Mouse (Mus musculus): ENCODE results near the gene Exoc3l.
A peak's percentile ranks its signal among the peaks of the same experiment; 100 is the strongest.
"Not testable (repeated sequence)": the region's sequence is repeated elsewhere in the genome, so short reads cannot be mapped to it uniquely, and the experiment has no call there.

Exoc3l gene

GRCm38 (mm10) chr8:105291364-105291763, 4.5 kb downstream of the Exoc3l start:
- not testable (repeated sequence) for H3K36me3 ChIP-seq (ENCODE audit: control insufficient read depth, insufficient read depth, low read length, poor library complexity, severe bottlenecking); DNase-seq (ENCODE audit: low read depth, low spot score)

GRCm38 (mm10) chr8:105290554-105291314, 5.2 kb downstream of the Exoc3l start:
- peak; percentile 94 for DNase-seq (ENCODE audit: low read depth, low spot score)
- H3K27me3 ChIP-seq (ENCODE audit: control insufficient read depth, insufficient read depth, low read length, poor library complexity, severe bottlenecking) = no peaks in the 10 kb centered on the region
- H3K36me3 ChIP-seq (ENCODE audit: control insufficient read depth, insufficient read depth, low read length, poor library complexity, severe bottlenecking) = no peaks in the 10 kb centered on the region

More at GRCm38 (mm10) chr8:105291364-105291763, 4.5 kb downstream of the Exoc3l start:
- H3K27me3 ChIP-seq (ENCODE audit: control insufficient read depth, insufficient read depth, low read length, poor library complexity, severe bottlenecking) = not testable (repeated sequence)

- Histone ChIP-seq H3K36me3 (ENCODE audit: control insufficient read depth, insufficient read depth, low read length, poor library complexity, severe bottlenecking) (no peaks in the 10 kb centered on the region), H3K27me3 (ENCODE audit: control insufficient read depth, insufficient read depth, low read length, poor library complexity, severe bottlenecking) (no peaks in the 10 kb centered on the region)
- peak; percentile 59 for DNase-seq (ENCODE audit: low read depth, low spot score)
These were observed 6.0 kb downstream of the Exoc3l start, which contains the start of gene 4931428F04Rik for GRCm38 (mm10) chr8:105289805-105290460. Gene 4931428F04Rik, minus strand, starts transcription at chr8:105289864.

- H3K27me3 ChIP-seq (ENCODE audit: control insufficient read depth, insufficient read depth, low read length, poor library complexity, severe bottlenecking) = no peaks in the 10 kb centered on the region
- H3K36me3 ChIP-seq (ENCODE audit: control insufficient read depth, insufficient read depth, low read length, poor library complexity, severe bottlenecking) = no peaks in the 10 kb centered on the region
- peak; percentile 98 for DNase-seq (ENCODE audit: low read depth, low spot score)
These were observed 6.8 kb downstream of the Exoc3l start for GRCm38 (mm10) chr8:105288958-105289732.

GRCm38 (mm10) chr8:105288231-105288630, 7.7 kb downstream of the Exoc3l start:
- Histone ChIP-seq H3K36me3 (ENCODE audit: control insufficient read depth, insufficient read depth, low read length, poor library complexity, severe bottlenecking) (no peaks in the 10 kb centered on the region), H3K27me3 (ENCODE audit: control insufficient read depth, insufficient read depth, low read length, poor library complexity, severe bottlenecking) (no peaks in the 10 kb centered on the region)
- no peak for DNase-seq (ENCODE audit: low read depth, low spot score)

GRCm38 (mm10) chr8:105286907-105287306, 9.0 kb downstream of the Exoc3l start:
- Histone ChIP-seq H3K36me3 (ENCODE audit: control insufficient read depth, insufficient read depth, low read length, poor library complexity, severe bottlenecking) (no peaks in the 10 kb centered on the region), H3K27me3 (ENCODE audit: control insufficient read depth, insufficient read depth, low read length, poor library complexity, severe bottlenecking) (no peaks in the 10 kb centered on the region)
- DNase-seq (ENCODE audit: low read depth, low spot score) = no peak

GRCm38 (mm10) chr8:105285514-105285913, 10.4 kb downstream of the Exoc3l start:
- DNase-seq (ENCODE audit: low read depth, low spot score) = no peak
- Histone ChIP-seq H3K36me3 (ENCODE audit: control insufficient read depth, insufficient read depth, low read length, poor library complexity, severe bottlenecking) (no peaks in the 10 kb centered on the region), H3K27me3 (ENCODE audit: control insufficient read depth, insufficient read depth, low read length, poor library complexity, severe bottlenecking) (no peaks in the 10 kb centered on the region)

- Histone ChIP-seq H3K27me3 (ENCODE audit: control insufficient read depth, insufficient read depth, low read length, poor library complexity, severe bottlenecking) (no peaks in the 10 kb centered on the region), H3K36me3 (ENCODE audit: control insufficient read depth, insufficient read depth, low read length, poor library complexity, severe bottlenecking) (no peaks in the 10 kb centered on the region)
- peak; percentile 71 for DNase-seq (ENCODE audit: low read depth, low spot score)
These were observed 12.8 kb downstream of the Exoc3l start for GRCm38 (mm10) chr8:105283074-105283473.

GRCm38 (mm10) chr8:105282239-105282638, 13.7 kb downstream of the Exoc3l start:
- no peaks in the 10 kb centered on the region for H3K27me3 ChIP-seq (ENCODE audit: control insufficient read depth, insufficient read depth, low read length, poor library complexity, severe bottlenecking)
- no peak for DNase-seq (ENCODE audit: low read depth, low spot score)
- no peaks in the 10 kb centered on the region for H3K36me3 ChIP-seq (ENCODE audit: control insufficient read depth, insufficient read depth, low read length, poor library complexity, severe bottlenecking)

- H3K36me3 ChIP-seq (ENCODE audit: control insufficient read depth, insufficient read depth, low read length, poor library complexity, severe bottlenecking) = no peaks in the 10 kb centered on the region
- H3K27me3 ChIP-seq (ENCODE audit: control insufficient read depth, insufficient read depth, low read length, poor library complexity, severe bottlenecking) = no peaks in the 10 kb centered on the region
- DNase-seq (ENCODE audit: low read depth, low spot score) = no peak
These were observed 14.1 kb downstream of the Exoc3l start for GRCm38 (mm10) chr8:105281821-105282220.

- DNase-seq (ENCODE audit: low read depth, low spot score) = no peak
- Histone ChIP-seq H3K36me3 (ENCODE audit: control insufficient read depth, insufficient read depth, low read length, poor library complexity, severe bottlenecking) (no peaks in the 10 kb centered on the region), H3K27me3 (ENCODE audit: control insufficient read depth, insufficient read depth, low read length, poor library complexity, severe bottlenecking) (no peaks in the 10 kb centered on the region)
These were observed 15.3 kb downstream of the Exoc3l start for GRCm38 (mm10) chr8:105280567-105280966.

GRCm38 (mm10) chr8:105278911-105279334, 17.0 kb downstream of the Exoc3l start:
- no peaks in the 10 kb centered on the region for H3K27me3 ChIP-seq (ENCODE audit: control insufficient read depth, insufficient read depth, low read length, poor library complexity, severe bottlenecking)
- peak; percentile 59 for DNase-seq (ENCODE audit: low read depth, low spot score)
- no peaks in the 10 kb centered on the region for H3K36me3 ChIP-seq (ENCODE audit: control insufficient read depth, insufficient read depth, low read length, poor library complexity, severe bottlenecking)

- no peak for DNase-seq (ENCODE audit: low read depth, low spot score)
- no peaks in the 10 kb centered on the region for H3K36me3 ChIP-seq (ENCODE audit: control insufficient read depth, insufficient read depth, low read length, poor library complexity, severe bottlenecking)
- no peaks in the 10 kb centered on the region for H3K27me3 ChIP-seq (ENCODE audit: control insufficient read depth, insufficient read depth, low read length, poor library complexity, severe bottlenecking)
These were observed 19.4 kb downstream of the Exoc3l start for GRCm38 (mm10) chr8:105276292-105277120.

- H3K36me3 ChIP-seq (ENCODE audit: control insufficient read depth, insufficient read depth, low read length, poor library complexity, severe bottlenecking) = no peaks in the 10 kb centered on the region
- DNase-seq (ENCODE audit: low read depth, low spot score) = no peak
- H3K27me3 ChIP-seq (ENCODE audit: control insufficient read depth, insufficient read depth, low read length, poor library complexity, severe bottlenecking) = no peaks in the 10 kb centered on the region
These were observed 20.1 kb downstream of the Exoc3l start, which contains the start of gene Nol3 for GRCm38 (mm10) chr8:105275840-105276239. Gene Nol3, plus strand, starts transcription at chr8:105276140.
